Mouse (Mus musculus): ENCODE measurements around the gene Dxo. TPM values are rescaled to one million over a fixed set of nuclear protein-coding genes. Genes with fewer than 3 reads are reported as not detected.

The Dxo gene
- polyA plus RNA-seq, 1 experiment from 2014 or later, result 66.2 TPM

Small RNA genes lying within 50 kb of the gene (microRNA-seq; reads per million reads assigned to microRNA genes)
- 1.1 reads per million for gene Mir6970
- 0.66 reads per million for gene Mir6971
- gene Mir6972, result not detected

Other genes starting within 250 kb of the Dxo start
- 4.2 and 5.5 TPM in 2 replicates for gene Gpsm3, start 247.2 kb upstream of the Dxo start, polyA plus RNA-seq (2016; fragmentation: Nextera tagmentation; extraction: Ambion mirVana)
- 17.1 and 18.4 TPM in 2 replicates for gene Pbx2, start 245.8 kb upstream of the Dxo start, polyA plus RNA-seq (2016; fragmentation: Nextera tagmentation; extraction: Ambion mirVana)
- 1.9 and 2.3 TPM in 2 replicates for gene Ager, start 239.2 kb upstream of the Dxo start, polyA plus RNA-seq (2016; fragmentation: Nextera tagmentation; extraction: Ambion mirVana)
- gene Rnf5, start 233.3 kb upstream of the Dxo start, polyA plus RNA-seq (2016; fragmentation: Nextera tagmentation; extraction: Ambion mirVana), result 249 and 263 TPM in 2 replicates
- 81.1 and 97.7 TPM in 2 replicates for gene Agpat1, start 232.8 kb upstream of the Dxo start, polyA plus RNA-seq (2016; fragmentation: Nextera tagmentation; extraction: Ambion mirVana)
- 13.0 and 15.5 TPM in 2 replicates for gene Egfl8, start 221.0 kb upstream of the Dxo start, polyA plus RNA-seq (2016; fragmentation: Nextera tagmentation; extraction: Ambion mirVana)
- 22.9 and 25.2 TPM in 2 replicates for gene Ppt2, start 208.5 kb upstream of the Dxo start, polyA plus RNA-seq (2016; fragmentation: Nextera tagmentation; extraction: Ambion mirVana)
- 1.4 and 1.6 TPM in 2 replicates for gene Prrt1, start 207.5 kb upstream of the Dxo start, polyA plus RNA-seq (2016; fragmentation: Nextera tagmentation; extraction: Ambion mirVana)
- 17.4 and 17.5 TPM in 2 replicates for gene Fkbpl, start 192.3 kb upstream of the Dxo start, polyA plus RNA-seq (2016; fragmentation: Nextera tagmentation; extraction: Ambion mirVana)
- 116 and 120 TPM in 2 replicates for gene Atf6b, start 189.9 kb upstream of the Dxo start, polyA plus RNA-seq (2016; fragmentation: Nextera tagmentation; extraction: Ambion mirVana)
- 0.03 TPM in 2 replicates for gene Tnxb, start 166.5 kb upstream of the Dxo start, polyA plus RNA-seq (2016; fragmentation: Nextera tagmentation; extraction: Ambion mirVana)
- gene C4b, start 93.1 kb upstream of the Dxo start, polyA plus RNA-seq (2016; fragmentation: Nextera tagmentation; extraction: Ambion mirVana), result not detected in 2 replicates
- not detected in 2 replicates for gene Cyp21a1, start 32.5 kb upstream of the Dxo start, polyA plus RNA-seq (2016; fragmentation: Nextera tagmentation; extraction: Ambion mirVana)
- 30.8 and 30.9 TPM in 2 replicates for gene Stk19, start 74 bp upstream of the Dxo start, polyA plus RNA-seq (2016; fragmentation: Nextera tagmentation; extraction: Ambion mirVana)
- 61.2 and 64.7 TPM in 2 replicates for gene Skiv2l, start 13.2 kb downstream of the Dxo start, polyA plus RNA-seq (2016; fragmentation: Nextera tagmentation; extraction: Ambion mirVana)
- 95.9 and 98.6 TPM in 2 replicates for gene Nelfe, start 13.4 kb downstream of the Dxo start, polyA plus RNA-seq (2016; fragmentation: Nextera tagmentation; extraction: Ambion mirVana)
- gene Cfb, start 25.5 kb downstream of the Dxo start, polyA plus RNA-seq (2016; fragmentation: Nextera tagmentation; extraction: Ambion mirVana), result 2.0 and 3.0 TPM in 2 replicates
- gene Zbtb12, start 42.5 kb downstream of the Dxo start, polyA plus RNA-seq (2016; fragmentation: Nextera tagmentation; extraction: Ambion mirVana), result 11.5 and 12.0 TPM in 2 replicates
- not detected in 2 replicates for gene Gm20547, start 45.0 kb downstream of the Dxo start, polyA plus RNA-seq (2016; fragmentation: Nextera tagmentation; extraction: Ambion mirVana)
- gene C2, start 61.2 kb downstream of the Dxo start, polyA plus RNA-seq (2016; fragmentation: Nextera tagmentation; extraction: Ambion mirVana), result 1.0 and 1.5 TPM in 2 replicates
- gene Ehmt2, start 61.5 kb downstream of the Dxo start, polyA plus RNA-seq (2016; fragmentation: Nextera tagmentation; extraction: Ambion mirVana), result 113 and 117 TPM in 2 replicates
- not detected in 2 replicates for gene Slc44a4, start 77.4 kb downstream of the Dxo start, polyA plus RNA-seq (2016; fragmentation: Nextera tagmentation; extraction: Ambion mirVana)
- gene Neu1, start 94.2 kb downstream of the Dxo start, polyA plus RNA-seq (2016; fragmentation: Nextera tagmentation; extraction: Ambion mirVana), result 24.4 and 27.3 TPM in 2 replicates
- gene Hspa1b, start 122.2 kb downstream of the Dxo start, polyA plus RNA-seq (2016; fragmentation: Nextera tagmentation; extraction: Ambion mirVana), result 0.26 TPM in 1 of 2 replicates, not detected in the other
- gene Gm20481, start 132.9 kb downstream of the Dxo start, polyA plus RNA-seq (2016; fragmentation: Nextera tagmentation; extraction: Ambion mirVana), result not detected in 2 replicates
- 3.1 and 3.5 TPM in 2 replicates for gene Hspa1a, start 135.1 kb downstream of the Dxo start, polyA plus RNA-seq (2016; fragmentation: Nextera tagmentation; extraction: Ambion mirVana)
- gene Hspa1l, start 135.7 kb downstream of the Dxo start, polyA plus RNA-seq (2016; fragmentation: Nextera tagmentation; extraction: Ambion mirVana), result 1.4 and 2.3 TPM in 2 replicates
- 150 and 158 TPM in 2 replicates for gene Lsm2, start 144.8 kb downstream of the Dxo start, polyA plus RNA-seq (2016; fragmentation: Nextera tagmentation; extraction: Ambion mirVana)
- 118 and 119 TPM in 2 replicates for gene Vars, start 164.0 kb downstream of the Dxo start, polyA plus RNA-seq (2016; fragmentation: Nextera tagmentation; extraction: Ambion mirVana)
- gene Vwa7, start 179.6 kb downstream of the Dxo start, polyA plus RNA-seq (2016; fragmentation: Nextera tagmentation; extraction: Ambion mirVana), result 0.06 and 0.15 TPM in 2 replicates
- gene Sapcd1, start 191.0 kb downstream of the Dxo start, polyA plus RNA-seq (2016; fragmentation: Nextera tagmentation; extraction: Ambion mirVana), result 3.8 and 5.0 TPM in 2 replicates
- gene Msh5, start 209.7 kb downstream of the Dxo start, polyA plus RNA-seq (2016; fragmentation: Nextera tagmentation; extraction: Ambion mirVana), result 3.1 and 4.1 TPM in 2 replicates
- gene Clic1, start 212.9 kb downstream of the Dxo start, polyA plus RNA-seq (2016; fragmentation: Nextera tagmentation; extraction: Ambion mirVana), result 169 and 178 TPM in 2 replicates
- 564 and 591 TPM in 2 replicates for gene Ddah2, start 222.0 kb downstream of the Dxo start, polyA plus RNA-seq (2016; fragmentation: Nextera tagmentation; extraction: Ambion mirVana)
- not detected in 2 replicates for gene Ly6g6c, start 228.4 kb downstream of the Dxo start, polyA plus RNA-seq (2016; fragmentation: Nextera tagmentation; extraction: Ambion mirVana)
- 0.81 and 0.88 TPM in 2 replicates for gene Mpig6b, start 229.2 kb downstream of the Dxo start, polyA plus RNA-seq (2016; fragmentation: Nextera tagmentation; extraction: Ambion mirVana)
- 0.38 and 0.57 TPM in 2 replicates for gene Ly6g6e, start 239.9 kb downstream of the Dxo start, polyA plus RNA-seq (2016; fragmentation: Nextera tagmentation; extraction: Ambion mirVana)
- gene Ly6g6d, start 241.0 kb downstream of the Dxo start, polyA plus RNA-seq (2016; fragmentation: Nextera tagmentation; extraction: Ambion mirVana), result 1.9 and 2.2 TPM in 2 replicates
- gene Ly6g6f, start 248.6 kb downstream of the Dxo start, polyA plus RNA-seq (2016; fragmentation: Nextera tagmentation; extraction: Ambion mirVana), result 0.23 and 0.84 TPM in 2 replicates

Measured in neural tube, embryonic 12.5 days (tissue).